Mouse (Mus musculus) Muller cell, postnatal 12 days (primary cell): Measurements from ENCODE around the gene Shank3.

Experiments used
- DNase-seq: peaks from one replicate; pipeline ENCODE4 v3.0.0-alpha.2; 2015; ENCODE audit errors: inconsistent ontology term

The Shank3 gene

DNA sequence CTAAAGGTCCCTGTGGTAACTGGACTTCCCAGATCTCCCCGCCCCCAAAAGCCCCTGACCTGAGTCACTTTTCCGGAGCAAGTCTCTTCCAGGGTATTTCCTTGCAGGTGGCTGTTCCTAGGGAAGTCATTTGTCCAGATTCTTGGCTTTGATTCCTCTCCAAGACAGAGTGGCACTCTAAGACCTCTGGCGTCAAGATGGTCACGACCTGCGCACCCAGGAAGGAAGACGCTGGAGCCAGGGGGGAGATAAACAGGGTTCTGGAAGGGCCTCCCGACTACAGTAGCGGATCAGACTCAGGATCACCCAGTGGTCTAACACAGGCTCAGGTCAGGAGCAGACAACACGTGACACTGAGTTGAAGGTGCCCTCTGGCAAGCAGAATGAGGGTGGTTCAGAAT lies 22.3 kb upstream of the Shank3 start, which contains the start of gene Arsa:
Gene Arsa (minus strand): TSS at position 335 of the 401 bp plus-strand sequence.
- DNase-seq, result no peak

DNA sequence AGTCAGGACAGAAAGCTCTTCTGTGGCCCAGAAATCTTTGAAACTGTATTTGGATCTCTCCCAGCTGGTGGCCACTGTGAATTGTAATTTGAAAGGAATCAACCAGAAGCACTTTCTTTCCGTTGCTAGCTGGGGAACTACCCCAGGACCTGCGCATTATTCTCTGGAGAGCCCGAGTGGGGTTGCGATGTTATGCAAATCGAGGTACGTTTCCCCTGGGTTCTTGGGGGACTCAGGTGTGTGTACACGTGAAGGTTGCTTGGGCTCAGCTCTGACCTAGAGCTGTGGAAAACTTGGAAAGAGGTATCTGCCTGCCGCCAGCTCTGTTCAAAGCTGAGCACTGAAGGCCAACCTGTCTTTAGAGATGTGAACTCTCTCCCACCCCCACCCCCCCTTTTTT lies 21.6 kb upstream of the Shank3 start:
- DNase-seq, result no peak

DNA sequence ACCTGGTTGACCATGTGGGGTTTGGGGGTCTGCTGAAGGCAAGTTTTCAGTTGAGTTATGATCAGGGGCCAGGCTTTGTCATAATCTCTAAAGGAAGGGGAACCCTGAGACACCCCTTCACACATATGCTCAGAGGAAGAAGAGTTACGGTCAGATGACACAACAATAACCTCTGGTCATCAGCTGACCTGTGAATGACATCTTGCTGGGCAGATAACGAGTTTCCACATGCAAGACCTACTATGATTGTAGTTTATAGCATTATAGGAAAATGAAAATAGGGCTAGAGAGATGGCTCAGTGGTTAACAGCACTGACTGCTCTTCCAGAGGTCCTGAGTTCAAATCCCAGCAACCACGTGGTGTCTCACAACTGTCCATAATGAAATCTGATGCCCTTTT lies 20.8 kb upstream of the Shank3 start:
- no peak for DNase-seq

DNA sequence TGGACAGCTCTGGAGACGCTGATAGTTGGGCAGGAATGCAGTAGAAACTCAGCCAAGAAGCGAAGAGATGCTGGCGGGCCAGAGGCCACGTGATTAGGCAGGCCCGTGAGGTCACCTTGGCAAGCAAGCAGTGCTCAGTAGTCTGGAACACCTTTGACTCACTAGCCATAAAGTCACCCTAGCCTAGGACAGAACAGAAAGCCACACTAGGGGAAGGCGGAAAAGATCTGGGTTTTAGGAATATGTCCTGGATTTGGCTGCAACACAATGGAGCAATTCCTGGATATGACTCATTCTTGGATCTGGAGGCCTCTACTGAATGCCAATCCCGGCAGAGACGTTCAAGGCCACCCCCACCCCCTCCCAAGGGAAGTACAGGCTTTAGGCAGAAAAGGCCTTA lies 18.8 kb upstream of the Shank3 start:
- DNase-seq, result peak; percentile 83

DNA sequence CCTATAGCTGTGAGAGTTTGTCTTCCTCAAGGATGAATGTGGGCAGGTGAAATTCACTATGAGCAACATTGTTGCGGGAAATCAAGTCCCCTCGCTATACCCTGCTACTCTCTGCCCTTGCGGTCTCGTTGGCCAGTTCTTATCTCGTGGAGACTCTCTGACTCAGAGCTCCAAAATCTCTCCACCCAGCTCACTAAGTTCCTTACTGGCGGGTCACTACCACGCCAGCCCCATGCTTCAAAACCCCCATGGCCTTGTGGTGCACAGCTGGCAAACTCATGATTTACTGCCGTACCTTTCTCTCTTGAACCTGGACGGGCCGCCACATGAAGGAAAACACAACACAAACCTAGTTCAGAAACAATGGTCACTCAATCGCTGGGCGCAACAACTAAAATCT lies 11.2 kb upstream of the Shank3 start:
- no peak for DNase-seq

DNA sequence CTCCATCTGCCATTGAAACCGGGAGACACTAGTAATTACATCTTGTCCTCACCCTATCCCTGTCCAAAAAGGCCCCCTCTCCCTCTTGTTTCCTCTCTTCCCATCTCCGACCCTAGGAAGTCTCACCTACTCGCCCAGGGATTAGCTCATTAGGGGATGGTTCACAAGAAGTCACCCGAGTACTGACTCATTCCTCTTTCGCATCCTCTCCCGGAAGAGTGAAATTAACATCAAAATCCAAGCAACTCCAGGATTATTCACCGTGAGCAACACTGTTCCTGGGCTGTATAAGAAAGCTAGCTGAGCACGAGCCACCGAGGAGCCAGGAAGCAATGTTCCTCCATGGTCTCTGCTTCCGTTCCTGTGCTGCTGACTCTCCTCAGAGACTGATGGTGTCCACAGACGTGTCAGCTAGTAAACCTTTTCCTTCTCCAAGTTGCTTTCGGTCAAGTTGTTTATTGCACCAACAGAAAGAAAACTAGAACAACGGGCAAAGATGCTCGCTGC lies 10.8 kb upstream of the Shank3 start:
- DNase-seq, result no peak

DNA sequence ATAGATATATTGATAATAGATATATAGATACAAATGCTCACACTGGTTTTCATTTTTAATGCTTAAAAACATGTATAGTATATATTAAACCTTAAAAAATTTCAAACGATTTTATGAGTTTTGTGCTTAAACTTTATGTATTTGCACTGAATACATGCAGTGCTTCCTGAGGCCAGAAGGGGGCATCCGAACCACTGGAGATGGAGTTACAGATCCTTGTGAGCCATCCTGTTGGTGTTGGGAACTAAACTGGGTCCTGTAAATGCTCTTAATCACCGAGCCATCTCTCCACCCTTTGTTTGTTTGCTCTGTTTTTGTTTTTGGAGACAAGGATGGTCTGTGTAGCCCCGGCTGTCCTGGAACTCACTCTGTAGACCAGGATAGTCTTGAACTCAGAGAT lies 4.5 kb upstream of the Shank3 start:
- DNase-seq, result no peak

DNA sequence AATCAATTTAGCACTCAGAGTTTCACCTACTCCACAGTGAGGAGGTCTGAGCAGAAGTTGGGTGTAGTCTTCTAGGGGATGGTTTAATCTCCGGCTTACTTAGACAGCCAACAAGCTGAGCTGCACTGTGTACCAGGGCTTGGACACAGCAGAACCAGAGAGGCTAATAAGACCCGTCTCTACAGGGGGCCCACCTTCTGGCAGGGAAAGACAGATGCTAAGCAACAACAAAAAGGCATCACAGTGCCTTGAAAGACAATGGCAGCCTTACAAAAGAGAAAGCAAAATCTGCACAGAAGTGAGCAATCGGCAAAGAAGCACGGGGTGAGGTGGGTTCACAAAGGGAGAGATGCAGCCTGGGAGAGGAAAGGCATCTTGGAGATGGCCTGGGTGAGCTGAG lies 3.3 kb upstream of the Shank3 start:
- DNase-seq, result no peak

DNA sequence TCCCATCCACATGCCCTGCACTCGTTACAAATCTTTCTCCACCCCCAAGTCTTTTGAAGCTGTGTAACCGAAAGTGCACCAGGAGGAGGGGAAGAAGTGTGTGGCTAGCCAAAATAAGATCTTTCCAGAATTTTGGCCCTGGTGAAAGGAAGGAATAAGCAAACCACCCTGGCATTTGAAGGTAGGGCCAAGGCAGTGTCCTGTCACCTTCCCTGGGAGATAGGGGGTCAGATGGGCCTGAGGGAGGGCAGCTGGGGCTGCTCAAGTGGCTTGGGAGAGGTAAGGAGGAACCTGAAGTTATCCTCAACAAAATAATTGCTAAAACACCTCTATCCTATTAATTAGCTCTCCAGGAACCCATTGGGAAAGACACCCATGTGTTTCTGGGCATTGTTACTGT lies 2.6 kb upstream of the Shank3 start:
- no peak for DNase-seq

DNA sequence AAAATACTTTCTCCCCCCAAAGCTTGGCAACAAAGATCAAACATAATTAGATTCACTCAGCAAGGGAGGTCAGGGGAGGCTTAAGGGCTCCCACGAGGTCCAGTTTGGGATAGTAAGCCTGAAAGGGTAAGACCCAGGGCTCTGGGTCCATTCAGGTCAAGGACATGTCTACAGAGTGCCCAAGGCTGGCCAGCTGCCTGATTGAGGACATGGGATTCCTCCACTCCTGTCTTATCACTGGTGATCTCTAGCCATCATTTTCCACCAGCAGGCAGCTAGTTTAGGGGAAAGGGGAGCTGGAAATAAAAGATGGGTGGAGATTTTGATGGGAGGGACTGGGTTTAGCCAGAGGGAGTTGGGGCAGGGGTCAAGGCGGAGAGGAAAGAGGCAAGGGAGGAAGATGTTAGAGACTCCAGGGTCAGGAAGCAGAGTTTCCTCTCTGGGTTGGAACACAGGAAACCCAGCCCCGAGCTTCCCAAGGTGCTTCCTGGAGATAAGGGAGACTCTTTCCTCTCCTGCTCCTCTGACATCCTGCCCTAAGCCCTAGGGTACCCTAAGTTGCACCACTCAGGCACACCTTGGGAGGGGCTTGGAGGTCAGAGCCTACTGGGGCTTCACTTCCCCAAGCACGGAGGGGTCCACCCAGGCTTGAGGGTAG lies 1.9 kb upstream of the Shank3 start:
- no peak for DNase-seq

DNA sequence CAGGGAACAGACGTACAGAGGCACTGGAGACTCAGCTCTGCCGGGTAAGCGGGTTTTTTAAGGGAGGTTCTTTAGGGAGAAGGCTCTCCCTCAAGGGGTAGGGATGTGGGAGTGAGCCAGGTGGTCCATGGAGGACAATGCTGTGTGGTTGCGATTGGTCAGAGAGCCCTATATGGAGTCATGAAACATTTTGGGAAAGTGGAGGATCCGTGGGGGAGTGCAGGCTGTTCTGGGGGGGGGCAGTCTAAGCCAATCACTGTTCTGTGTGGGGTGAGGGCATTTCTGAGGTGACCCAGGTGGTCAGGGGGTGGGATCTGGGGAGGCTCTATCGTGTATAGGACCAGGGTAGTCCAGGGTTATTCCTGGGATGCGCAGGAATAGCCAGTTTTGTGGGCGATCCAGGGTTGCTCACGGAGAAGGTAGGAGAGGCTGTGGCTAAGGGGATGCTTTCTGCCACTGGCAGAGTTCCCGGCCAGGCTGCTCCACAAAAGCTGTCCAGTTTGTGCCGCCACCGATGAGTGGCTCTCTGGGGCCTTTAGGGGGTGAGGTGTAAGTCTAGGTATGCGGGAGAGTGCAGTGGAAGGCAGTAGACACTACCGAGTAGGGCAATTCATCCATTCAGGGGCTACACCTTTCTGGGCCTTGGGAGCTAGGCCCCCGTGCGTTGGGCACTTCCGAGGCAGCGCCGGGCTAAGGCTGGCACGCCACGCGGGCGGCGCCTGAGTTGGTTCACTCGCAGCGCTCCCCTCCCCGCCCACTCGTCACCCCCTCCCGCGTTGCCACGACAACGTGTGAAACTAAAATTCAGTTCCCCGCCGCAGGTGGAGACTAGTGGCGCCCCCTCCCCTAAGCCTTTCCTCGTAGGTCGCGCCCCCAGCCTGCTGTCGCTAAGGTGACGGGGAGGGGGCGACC lies 1.1 kb upstream of the Shank3 start:
- DNase-seq, result peak; percentile 46

DNA sequence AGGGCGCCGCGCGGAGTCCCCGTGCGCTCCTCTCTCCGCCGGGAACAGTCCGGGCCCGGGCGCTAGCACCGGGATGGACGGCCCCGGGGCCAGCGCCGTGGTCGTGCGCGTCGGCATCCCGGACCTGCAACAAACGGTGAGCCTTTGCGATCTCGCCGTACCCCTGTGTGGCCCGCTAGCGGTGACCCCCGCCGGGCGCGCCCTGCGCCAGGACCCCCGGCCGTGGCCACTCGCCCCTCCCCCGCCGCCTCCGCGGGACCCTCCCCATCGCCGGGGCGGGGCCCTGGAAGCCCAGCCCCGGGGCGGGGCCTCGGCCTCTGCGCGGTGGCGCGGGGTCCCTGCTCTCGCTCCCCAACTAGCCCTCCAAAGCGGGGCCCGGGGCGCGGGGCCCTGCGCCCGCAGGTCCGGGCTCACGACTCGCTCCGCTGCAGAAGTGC lies 379 bp downstream of the Shank3 start:
- DNase-seq, result peak; percentile 55

DNA sequence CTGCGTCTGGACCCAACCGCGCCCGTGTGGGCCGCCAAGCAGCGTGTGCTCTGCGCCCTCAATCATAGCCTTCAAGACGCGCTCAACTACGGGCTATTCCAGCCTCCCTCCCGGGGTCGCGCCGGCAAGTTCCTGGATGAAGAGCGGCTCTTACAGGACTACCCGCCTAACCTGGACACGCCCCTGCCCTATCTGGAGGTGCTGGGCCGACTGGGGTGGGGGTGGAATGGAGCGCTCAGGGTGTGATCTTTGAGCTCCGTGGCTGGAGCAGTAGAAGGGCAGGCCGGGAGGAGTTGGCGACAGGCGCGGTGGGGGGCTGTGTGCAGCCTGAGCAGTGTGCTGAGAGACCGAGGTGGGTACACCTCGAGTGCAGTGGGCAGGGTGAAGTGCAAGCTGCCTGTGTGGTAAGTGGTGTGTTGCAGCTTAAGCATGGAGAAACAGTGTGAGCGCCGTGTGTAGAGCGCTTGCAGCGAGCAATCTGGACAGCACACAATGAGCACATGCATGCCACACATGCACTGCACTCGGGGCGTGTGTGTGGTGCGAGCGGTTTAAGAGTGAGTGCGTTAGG lies 883 bp downstream of the Shank3 start:
- no peak for DNase-seq

DNA sequence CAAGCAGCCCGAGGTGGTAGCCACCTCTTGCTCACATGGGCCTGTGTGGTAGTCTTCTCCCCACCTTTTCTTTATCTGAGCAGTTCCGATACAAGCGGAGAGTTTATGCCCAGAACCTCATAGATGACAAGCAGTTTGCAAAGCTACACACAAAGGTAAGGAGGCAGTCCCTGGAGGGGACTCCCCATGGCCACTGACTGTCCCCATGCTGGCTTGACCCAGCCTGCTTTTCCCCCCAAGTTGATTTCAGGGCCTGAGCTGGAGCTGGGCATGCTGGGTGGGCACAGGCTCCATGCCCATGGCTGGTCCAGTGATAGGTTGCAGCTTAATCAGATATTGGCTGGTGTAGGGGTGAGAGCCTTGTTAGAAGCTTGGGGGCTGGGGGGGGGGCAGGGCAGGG lies 1.9 kb downstream of the Shank3 start:
- DNase-seq, result no peak

DNA sequence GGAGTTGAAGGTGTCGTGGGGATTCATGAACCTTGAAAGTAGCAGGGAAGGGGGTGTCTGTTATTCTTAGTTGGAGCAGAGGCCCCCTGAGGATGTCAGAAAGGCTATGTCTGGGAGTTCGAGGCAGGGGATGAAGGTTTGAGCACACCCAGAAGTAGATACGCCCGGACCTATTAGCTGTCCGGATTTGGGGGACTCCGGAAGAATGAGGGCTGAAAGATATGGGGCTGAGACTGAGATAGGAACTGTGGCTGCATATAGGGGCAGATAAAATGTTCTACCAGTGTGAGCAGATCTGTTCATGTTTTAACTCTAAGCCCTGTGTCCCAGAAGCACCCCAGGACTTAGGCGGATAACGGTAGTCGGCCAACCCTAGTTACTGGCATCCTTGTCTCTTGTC lies 5.4 kb downstream of the Shank3 start:
- no peak for DNase-seq

DNA sequence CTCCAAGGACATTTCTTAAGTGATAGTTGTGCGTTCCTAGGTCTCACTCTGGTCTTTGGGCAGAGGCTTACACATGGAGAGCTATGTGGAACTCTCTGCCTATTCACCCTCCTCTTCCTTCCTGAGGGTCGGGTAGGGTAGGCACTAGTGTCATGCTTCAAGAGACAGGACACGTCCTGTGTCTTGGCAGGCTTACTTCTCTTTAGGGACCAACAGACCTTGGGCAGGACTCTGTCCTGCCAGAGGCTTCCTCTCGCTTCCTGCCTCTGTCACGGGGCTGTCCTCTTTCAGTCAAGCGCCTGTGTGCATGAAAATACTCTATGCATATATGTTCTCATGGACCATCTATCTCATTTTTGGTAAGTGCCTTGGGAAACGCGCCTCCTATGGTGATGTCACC lies 8.3 kb downstream of the Shank3 start:
- DNase-seq, result no peak

DNA sequence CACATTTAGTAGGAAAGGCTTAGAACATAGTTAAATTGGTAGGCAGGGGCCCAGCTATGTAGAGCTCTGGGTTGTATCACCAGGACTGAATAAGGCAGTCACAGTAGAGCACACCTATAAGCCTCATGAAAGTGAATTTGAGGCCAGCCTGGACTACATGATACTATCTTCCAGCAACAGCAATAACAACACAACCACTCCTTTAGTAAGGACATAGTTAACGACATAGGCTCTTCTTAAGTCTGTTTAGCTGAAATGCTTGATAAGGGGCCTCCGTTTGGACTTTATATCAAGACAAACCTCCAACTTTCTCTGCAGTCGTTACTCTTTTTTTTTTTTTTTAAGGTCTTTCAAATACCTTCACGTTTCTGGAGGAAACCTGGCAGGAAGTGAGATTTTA lies 13.3 kb downstream of the Shank3 start:
- no peak for DNase-seq

DNA sequence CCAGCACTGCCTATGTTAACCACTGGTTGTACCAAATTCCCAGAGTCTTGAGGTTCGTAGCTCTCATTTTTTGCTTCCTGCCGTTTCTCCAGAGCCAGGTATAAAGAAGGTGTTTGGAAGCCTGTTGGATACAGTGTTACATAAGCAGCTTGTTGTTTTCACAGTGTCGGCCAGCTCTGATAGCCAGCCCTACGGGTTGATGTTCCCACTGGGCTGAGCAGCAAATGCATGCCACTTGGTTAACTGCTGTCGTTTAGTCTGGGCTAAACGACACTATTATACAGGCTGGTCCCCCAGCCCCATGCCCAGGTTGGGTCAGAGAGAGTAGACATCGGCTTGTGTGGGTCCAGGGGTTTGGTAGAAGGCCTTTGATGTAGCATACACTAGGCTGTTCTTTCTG lies 22.5 kb downstream of the Shank3 start:
- no peak for DNase-seq

DNA sequence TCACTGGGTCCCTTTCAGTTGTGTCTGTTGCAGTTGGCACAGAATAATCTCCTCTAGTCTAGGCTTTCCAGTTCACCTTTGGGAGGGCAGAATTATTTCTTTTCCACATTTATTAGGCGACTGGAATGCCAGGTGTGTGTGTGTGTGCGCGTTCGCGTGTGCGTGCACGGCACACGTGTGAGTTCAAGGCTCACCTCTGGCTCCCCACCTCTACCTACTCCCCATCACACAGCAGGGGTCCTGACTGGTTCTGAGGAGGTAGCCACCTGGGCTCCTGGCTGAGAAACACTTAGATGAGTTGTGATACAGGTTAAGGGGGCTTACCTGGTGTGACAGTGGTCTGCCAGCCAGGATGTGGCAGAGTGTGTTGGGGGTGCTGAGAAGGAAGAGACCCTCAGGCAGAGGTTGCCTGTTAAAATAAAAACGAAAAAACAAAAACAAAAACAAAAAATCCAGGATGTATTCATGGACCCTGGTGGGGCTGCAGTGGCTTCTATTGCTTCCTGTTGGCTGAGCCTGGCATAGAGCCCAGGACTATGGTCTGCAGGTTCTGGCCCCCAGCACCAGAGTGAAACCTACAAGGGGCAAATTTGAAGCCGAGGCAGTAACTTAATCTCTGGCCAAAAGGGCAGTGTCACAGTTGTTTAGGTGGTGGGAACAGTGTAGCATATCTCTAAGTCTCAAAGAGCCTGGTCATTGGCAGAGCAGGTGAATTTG lies 23.3 kb downstream of the Shank3 start:
- no peak for DNase-seq

DNA sequence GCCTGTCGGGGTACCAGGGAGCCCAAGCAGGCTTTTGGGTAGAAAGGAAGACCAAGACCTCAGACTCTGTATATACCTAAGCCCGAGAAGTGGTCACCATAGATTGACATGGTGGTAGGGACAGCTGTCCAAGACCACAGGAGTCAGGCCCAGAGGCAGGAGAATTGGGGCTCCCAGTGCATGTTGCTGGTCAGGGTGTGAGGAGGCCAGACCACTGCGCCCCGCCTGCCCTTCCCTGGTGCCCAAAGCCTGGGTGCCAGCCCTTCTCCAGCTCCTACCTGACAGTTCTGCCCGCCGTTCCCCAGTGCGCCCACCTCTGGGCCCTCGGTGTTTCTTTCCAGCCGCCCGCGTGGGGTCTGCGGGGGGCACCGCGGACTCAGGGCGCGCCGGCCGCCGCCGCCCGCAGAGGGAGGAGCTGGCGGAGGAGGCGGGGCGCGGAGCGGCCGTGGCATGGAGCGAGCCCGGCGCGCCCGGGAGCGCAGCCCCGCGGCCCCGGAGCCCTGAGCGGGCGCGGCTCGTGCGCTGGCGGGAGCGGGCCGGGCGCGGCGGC lies 23.9 kb downstream of the Shank3 start:
- DNase-seq, result peak; percentile 46

DNA sequence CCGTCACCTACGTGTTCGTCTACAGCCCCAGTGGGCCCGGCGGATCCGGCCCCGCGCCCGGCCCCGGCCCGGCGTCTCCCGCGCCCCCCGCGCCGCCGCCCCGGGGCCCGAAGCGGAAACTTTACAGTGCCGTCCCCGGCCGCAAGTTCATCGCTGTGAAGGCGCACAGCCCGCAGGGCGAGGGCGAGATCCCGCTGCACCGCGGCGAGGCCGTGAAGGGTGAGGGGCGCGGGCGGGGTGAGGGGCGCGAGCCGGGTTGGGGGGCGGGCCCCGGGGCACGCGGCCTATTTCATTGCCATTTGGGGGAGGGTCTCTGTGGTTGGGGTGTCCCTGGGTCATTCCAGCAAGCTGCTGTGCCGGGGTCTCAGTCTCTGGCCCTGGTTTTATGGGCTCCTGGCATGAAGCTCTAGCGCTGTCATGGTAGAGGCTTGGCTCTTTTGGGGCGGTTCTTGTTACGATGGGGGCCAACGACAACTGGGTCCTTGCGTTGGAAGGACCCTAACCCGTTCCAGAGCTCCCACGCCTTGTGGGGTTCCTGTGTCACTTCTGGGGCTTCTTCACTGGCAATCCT lies 24.7 kb downstream of the Shank3 start:
- no peak for DNase-seq
